Mouse (Mus musculus) neural tube, embryonic 14.5 days (tissue): ENCODE measurements around the gene 5730522E02Rik. TPM values are rescaled to one million over a fixed set of nuclear protein-coding genes. Genes with fewer than 3 reads are reported as not detected.
A peak's percentile ranks its signal among the peaks of the same experiment; 100 is the strongest.
"Not testable (repeated sequence)": the region's sequence is repeated elsewhere in the genome, so short reads cannot be mapped to it uniquely, and the experiment has no call there.

Experiments
- ATAC-seq: fragments of 200-750 bp; cut with Nextera tagmentation; 2 replicates; pipeline ENCODE4 v1.8.0; 2017; ENCODE audit warnings: low read depth, mild to moderate bottlenecking, moderate TSS enrichment, moderate library complexity
- H3K27ac ChIP-seq: fragments of 300-500 bp; sonication (generic); 2 replicates; pipeline ENCODE4 v1.5.1; 2014; ENCODE audit warnings: low read depth, mild to moderate bottlenecking, control low read depth, low read length, moderate library complexity, mixed read lengths
- H3K27me3 ChIP-seq: fragments of 300-500 bp; sonication (generic); 2 replicates; pipeline ENCODE4 v1.6.1; 2014; ENCODE audit warnings: low read length; ENCODE audit not compliant: control insufficient read depth, insufficient read depth
- H3K36me3 ChIP-seq: fragments of 300-500 bp; sonication (generic); 2 replicates; pipeline ENCODE4 v1.6.1; 2014; ENCODE audit warnings: low read length, mixed read lengths; ENCODE audit not compliant: control insufficient read depth, insufficient read depth
- H3K4me1 ChIP-seq: fragments of 300-500 bp; sonication (generic); 2 replicates; pipeline ENCODE4 v1.6.1; 2014; ENCODE audit warnings: low read length; ENCODE audit not compliant: control insufficient read depth, insufficient read depth
- H3K4me2 ChIP-seq: fragments of 300-500 bp; sonication (generic); 2 replicates; pipeline ENCODE4 v1.6.1; 2014; ENCODE audit warnings: mild to moderate bottlenecking, low read depth, low read length, control low read depth
- H3K4me3 ChIP-seq: fragments of 300-500 bp; sonication (generic); 2 replicates; pipeline ENCODE4 v1.5.1; 2014; ENCODE audit warnings: low read depth, low read length, control low read depth, mixed read lengths
- H3K9ac ChIP-seq: fragments of 300-500 bp; sonication (generic); replicated peaks from 2 replicates; pipeline ENCODE4 v1.6.1; 2014; ENCODE audit warnings: low read depth, mild to moderate bottlenecking, control low read depth, low read length, mixed read lengths
- H3K9me3 ChIP-seq: fragments of 300-500 bp; sonication (generic); 2 replicates; pipeline ENCODE4 v1.6.1; 2016; ENCODE audit warnings: low read length; ENCODE audit not compliant: control insufficient read depth
- WGBS: fragments of 180-500 bp; shearing (Covaris S2); extraction: QIAGEN DNeasy Blood & Tissue Kit; methylation state at CpG from one replicate; pipeline ENCODE4 v1.1.7; 2014; 5-methylcytosine and 5-hydroxymethylcytosine counted together
- polyA plus RNA-seq: library from polyadenylated mRNA; unstranded; fragments of >200 nt; fragmentation: Nextera tagmentation; extraction: Ambion mirVana; gene quantifications from 2 replicates; pipeline ENCODE4 v1.2.1, GENCODE M21; 2014

5730522E02Rik gene
- polyA plus RNA-seq, result 18.2 and 20.0 TPM in 2 replicates

DNA sequence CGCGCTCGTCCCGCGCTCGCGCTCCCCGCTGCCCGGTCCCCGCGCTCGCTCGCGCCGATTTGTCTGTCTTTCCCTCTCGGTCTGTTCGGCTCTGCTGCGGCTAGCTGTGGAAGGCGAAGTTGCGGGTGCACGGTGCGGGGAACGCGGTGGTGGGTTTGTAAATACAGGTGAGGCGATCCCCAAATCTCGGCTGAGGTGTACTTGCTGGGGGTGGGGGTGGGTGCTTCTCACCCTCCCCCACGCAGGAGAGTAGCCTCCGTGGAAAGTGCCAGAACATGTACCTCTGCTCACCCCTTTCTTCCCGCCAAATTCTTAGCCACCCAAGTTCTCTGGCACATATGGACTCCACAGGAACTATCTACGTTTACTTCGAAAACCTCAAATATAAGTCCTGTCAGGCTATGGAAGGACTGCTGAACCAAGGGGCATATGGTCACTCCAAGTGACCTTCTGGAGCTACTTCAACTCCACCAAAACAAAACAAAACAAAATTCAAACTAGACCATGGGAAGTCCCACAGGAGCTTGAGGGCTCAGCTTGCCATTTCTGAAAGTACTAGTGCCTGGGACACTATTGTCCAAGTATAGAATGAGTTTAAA lies at the start of gene 5730522E02Rik:
Gene 5730522E02Rik (minus strand): TSS at position 182 of the 599 bp plus-strand sequence.
- Histone ChIP-seq H3K4me1 (peaks cover 5% of the 10 kb centered on the region; the same call in 1 of the 2 replicates), H3K9ac (peak within 1 kb of the TSS; percentile 93), H3K4me3 (peak within 1 kb of the TSS; percentile 71), H3K36me3 (no peaks in the 10 kb centered on the region), H3K4me2 (peak within 1 kb of the TSS; percentile 82), H3K27ac (peak within 1 kb of the TSS; percentile 95), H3K9me3 (no peaks in the 10 kb centered on the region), H3K27me3 (no peaks in the 10 kb centered on the region)
- ATAC-seq, result 0 out of 2 replicates have a peak, but pooled peaks have one; percentile 1
- 4% methylated on average over 24 of the region's 31 CpGs for WGBS

DNA sequence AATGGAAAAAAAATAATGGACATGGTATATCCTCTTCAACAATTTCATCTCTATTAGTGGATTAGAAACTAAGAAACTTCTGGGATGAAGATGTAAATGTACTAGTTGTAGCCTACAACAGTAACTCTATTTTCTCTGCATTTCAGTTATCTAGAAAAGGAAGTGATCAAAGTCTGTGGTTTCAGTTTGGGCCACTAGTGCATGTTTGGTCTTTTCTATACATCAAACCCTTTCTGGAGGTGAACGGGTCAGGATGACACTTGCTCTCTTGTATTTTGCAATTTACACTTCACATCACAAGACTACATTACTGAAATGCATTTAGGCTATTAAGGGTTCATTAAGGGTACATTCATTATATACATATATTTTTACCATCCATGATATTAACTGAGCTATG lies 26.0 kb upstream of the 5730522E02Rik start:
- H3K36me3 ChIP-seq, result no peaks in the 10 kb centered on the region
- H3K4me3 ChIP-seq, result no peak overlapping the region
- no peak overlapping the region for H3K4me2 ChIP-seq
- WGBS, result 97% methylated on average over 1 of the region's 1 CpGs
- H3K4me1 ChIP-seq, result no peaks in the 10 kb centered on the region
- H3K9me3 ChIP-seq, result no peaks in the 10 kb centered on the region
- H3K9ac ChIP-seq, result no peak overlapping the region
- ATAC-seq, result no peak
- H3K27me3 ChIP-seq, result no peaks in the 10 kb centered on the region
- no peak overlapping the region for H3K27ac ChIP-seq

- Histone ChIP-seq H3K4me3 (no peak overlapping the region), H3K27me3 (no peaks in the 10 kb centered on the region), H3K4me2 (no peak overlapping the region), H3K4me1 (no peaks in the 10 kb centered on the region), H3K9me3 (no peaks in the 10 kb centered on the region), H3K9ac (no peak overlapping the region), H3K36me3 (no peaks in the 10 kb centered on the region), H3K27ac (no peak overlapping the region)
- 62% methylated on average over 1 of the region's 1 CpGs for WGBS
- ATAC-seq, result no peak
Observed at GRCm38 (mm10) chr11:26229895-26230294, 19.3 kb upstream of the 5730522E02Rik start.

- H3K27me3 ChIP-seq, H3K9me3 ChIP-seq, H3K36me3 ChIP-seq, ATAC-seq, H3K27ac ChIP-seq, H3K9ac ChIP-seq, H3K4me2 ChIP-seq, H3K4me1 ChIP-seq, H3K4me3 ChIP-seq: not testable (repeated sequence)
- WGBS, result 95% methylated on average over 1 of the region's 1 CpGs
Observed at GRCm38 (mm10) chr11:26213643-26214042, 3.1 kb upstream of the 5730522E02Rik start.

- peak overlapping the region; percentile 82 for H3K4me2 ChIP-seq
- H3K4me1 ChIP-seq, result peaks cover 5% of the 10 kb centered on the region; the same call in 1 of the 2 replicates
- no peaks in the 10 kb centered on the region for H3K9me3 ChIP-seq
- peak; percentile 96 for ATAC-seq
- H3K9ac ChIP-seq, result peak overlapping the region; percentile 93
- no peaks in the 10 kb centered on the region for H3K36me3 ChIP-seq
- H3K27ac ChIP-seq, result peak overlapping the region; percentile 95
- 2% methylated on average over 35 of the region's 73 CpGs for WGBS
- no peaks in the 10 kb centered on the region for H3K27me3 ChIP-seq
- peak overlapping the region; percentile 71 for H3K4me3 ChIP-seq
Observed at GRCm38 (mm10) chr11:26209811-26210581, 567 bp downstream of the 5730522E02Rik start.

- Histone ChIP-seq H3K36me3 (no peaks in the 10 kb centered on the region), H3K4me2 (no peak overlapping the region), H3K27me3 (no peaks in the 10 kb centered on the region), H3K27ac (no peak overlapping the region), H3K9me3 (no peaks in the 10 kb centered on the region), H3K9ac (no peak overlapping the region), H3K4me3 (no peak overlapping the region), H3K4me1 (no peaks in the 10 kb centered on the region)
- no peak for ATAC-seq
- 93% methylated on average over 2 of the region's 2 CpGs for WGBS
Observed at GRCm38 (mm10) chr11:26203466-26203865, 7.1 kb downstream of the 5730522E02Rik start.

DNA sequence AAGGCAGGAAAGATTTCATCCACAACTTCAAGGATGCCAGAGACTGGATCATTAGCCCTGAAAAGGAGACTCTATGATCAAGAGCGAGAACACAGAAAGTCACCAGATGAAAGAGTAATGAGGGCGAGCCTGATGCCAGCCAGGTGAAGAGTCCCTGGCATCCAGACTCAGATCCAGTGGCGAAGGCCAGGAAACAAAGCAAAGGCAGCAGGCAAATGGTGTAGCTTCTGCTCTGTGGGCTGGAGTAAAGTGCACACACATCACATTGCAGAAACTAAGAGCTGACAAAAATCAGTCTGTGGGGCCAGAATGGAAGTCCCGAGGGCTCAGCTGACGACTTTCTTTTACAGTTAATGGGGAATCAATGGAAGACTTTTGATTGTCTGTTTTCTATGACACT lies 7.7 kb downstream of the 5730522E02Rik start:
- H3K9me3 ChIP-seq, result no peaks in the 10 kb centered on the region
- no peaks in the 10 kb centered on the region for H3K4me1 ChIP-seq
- no peak overlapping the region for H3K4me3 ChIP-seq
- H3K4me2 ChIP-seq, result no peak overlapping the region
- no peak for ATAC-seq
- H3K9ac ChIP-seq, result no peak overlapping the region
- WGBS, result 84% methylated on average over 5 of the region's 5 CpGs
- H3K36me3 ChIP-seq, result no peaks in the 10 kb centered on the region
- no peak overlapping the region for H3K27ac ChIP-seq
- no peaks in the 10 kb centered on the region for H3K27me3 ChIP-seq

- H3K27ac ChIP-seq, result no peak overlapping the region
- no peaks in the 10 kb centered on the region for H3K4me1 ChIP-seq
- H3K9me3 ChIP-seq, result no peaks in the 10 kb centered on the region
- no peak for ATAC-seq
- H3K4me2 ChIP-seq, result no peak overlapping the region
- H3K36me3 ChIP-seq, result no peaks in the 10 kb centered on the region
- no peak overlapping the region for H3K4me3 ChIP-seq
- H3K9ac ChIP-seq, result no peak overlapping the region
- H3K27me3 ChIP-seq, result no peaks in the 10 kb centered on the region
Observed at GRCm38 (mm10) chr11:26201778-26202097, 8.8 kb downstream of the 5730522E02Rik start.

GRCm38 (mm10) chr11:26200970-26201777 lies 9.4 kb downstream of the 5730522E02Rik start:
- Histone ChIP-seq H3K27ac (no peak overlapping the region), H3K4me2 (no peak overlapping the region), H3K36me3 (no peaks in the 10 kb centered on the region), H3K27me3 (no peaks in the 10 kb centered on the region), H3K4me1 (no peaks in the 10 kb centered on the region), H3K4me3 (no peak overlapping the region), H3K9me3 (no peaks in the 10 kb centered on the region), H3K9ac (no peak overlapping the region)
- peak; percentile 79 for ATAC-seq
- WGBS, result 59% methylated on average over 4 of the region's 4 CpGs
